Mouse (Mus musculus) bone marrow macrophage, adult 2 months (primary cell): ENCODE results near the gene Krr1.

Source experiments
- CTCF ChIP-seq: IDR thresholded peaks from 2 replicates; pipeline ENCODE4 v1.5.1; 2012; ENCODE audit warnings: low read depth, mild to moderate bottlenecking, low read length, moderate library complexity
- POLR2A ChIP-seq: IDR thresholded peaks from 2 replicates; pipeline ENCODE4 v1.6.1; 2012; ENCODE audit warnings: mild to moderate bottlenecking, low read depth, low read length, borderline replicate concordance

- TF ChIP-seq POLR2A (no peak), CTCF (no peak)
Measured at GRCm38 (mm10) chr10:112023585-112023984, 51.1 kb downstream of the Krr1 start.
